Mouse (Mus musculus): Measurements from ENCODE around the gene Hcfc1r1. TPM values are rescaled to one million over a fixed set of nuclear protein-coding genes. Genes with fewer than 3 reads are reported as not detected.

Hcfc1r1 gene
- polyA plus RNA-seq, 1 experiment from 2014 or later = 121 TPM

- peaks cover 9% of the 10 kb centered on the region; the same call in 1 of the 2 replicates for H3K4me1 ChIP-seq
- peaks cover 31% of the 10 kb centered on the region for H3K27me3 ChIP-seq (replicated peaks)
- ATAC-seq (replicated peaks) = peak; percentile 73
Observed at GRCm38 (mm10) chr17:23699131-23700077, 26.0 kb downstream of the Hcfc1r1 start.

GRCm38 (mm10) chr17:23700079-23700478, 26.7 kb downstream of the Hcfc1r1 start:
- Histone ChIP-seq H3K27me3 (replicated peaks) (peaks cover 31% of the 10 kb centered on the region), H3K4me1 (peaks cover 9% of the 10 kb centered on the region; the same call in 1 of the 2 replicates), H3K27ac (peak overlapping the region; percentile 74), H3K9me3 (no peaks in the 10 kb centered on the region), H3K4me2 (peak overlapping the region; percentile 99), H3K4me3 (peak overlapping the region; percentile 90), H3K36me3 (replicated peaks) (no peaks in the 10 kb centered on the region), H3K9ac (peak overlapping the region; percentile 69)
- WGBS = under 1% methylated on average over 28 of the region's 28 CpGs
- ATAC-seq (replicated peaks) = peak; percentile 98

More at GRCm38 (mm10) chr17:23699131-23700077, 26.0 kb downstream of the Hcfc1r1 start:
- Histone ChIP-seq H3K4me3 (peak overlapping the region; percentile 90), H3K9ac (peak overlapping the region; percentile 69), H3K27ac (peak overlapping the region; percentile 74), H3K4me2 (peak overlapping the region; percentile 99), H3K9me3 (no peaks in the 10 kb centered on the region), H3K36me3 (replicated peaks) (no peaks in the 10 kb centered on the region)
- WGBS = under 1% methylated on average over 91 of the region's 101 CpGs

GRCm38 (mm10) chr17:23703301-23703700, 29.9 kb downstream of the Hcfc1r1 start:
- Histone ChIP-seq H3K4me1 (peaks cover 9% of the 10 kb centered on the region; the same call in 1 of the 2 replicates), H3K9me3 (no peaks in the 10 kb centered on the region), H3K4me2 (no peak overlapping the region), H3K9ac (no peak overlapping the region), H3K27ac (no peak overlapping the region), H3K4me3 (no peak overlapping the region), H3K27me3 (replicated peaks) (peaks cover 17% of the 10 kb centered on the region), H3K36me3 (replicated peaks) (no peaks in the 10 kb centered on the region)
- ATAC-seq (replicated peaks) = no peak
- 81% methylated on average over 9 of the region's 9 CpGs for WGBS

- peaks cover 10% of the 10 kb centered on the region; the same call in 1 of the 2 replicates for H3K27me3 ChIP-seq (replicated peaks)
- no peaks in the 10 kb centered on the region for H3K36me3 ChIP-seq (replicated peaks)
- H3K27ac ChIP-seq = no peak overlapping the region
- H3K4me1 ChIP-seq = 0 out of 2 replicates have a peak, but pooled peaks cover 3% of the 10 kb centered on the region
- no peak overlapping the region for H3K9ac ChIP-seq
- H3K9me3 ChIP-seq = no peaks in the 10 kb centered on the region
- no peak for ATAC-seq (replicated peaks)
- 51% methylated on average over 7 of the region's 7 CpGs for WGBS
- H3K4me3 ChIP-seq = no peak overlapping the region
- H3K4me2 ChIP-seq = no peak overlapping the region
Observed at GRCm38 (mm10) chr17:23704741-23705140, 31.3 kb downstream of the Hcfc1r1 start.

GRCm38 (mm10) chr17:23705525-23706104, 32.2 kb downstream of the Hcfc1r1 start:
- Histone ChIP-seq H3K36me3 (replicated peaks) (no peaks in the 10 kb centered on the region), H3K4me2 (no peak overlapping the region), H3K4me1 (no peaks in the 10 kb centered on the region), H3K27ac (no peak overlapping the region), H3K27me3 (replicated peaks) (peaks cover 10% of the 10 kb centered on the region; the same call in 1 of the 2 replicates), H3K9me3 (no peaks in the 10 kb centered on the region), H3K4me3 (no peak overlapping the region), H3K9ac (no peak overlapping the region)
- ATAC-seq (replicated peaks) = 0 out of 2 replicates have a peak, but pooled peaks have one; percentile 51
- 81% methylated on average over 7 of the region's 7 CpGs for WGBS

- H3K36me3 ChIP-seq (replicated peaks) = no peaks in the 10 kb centered on the region
- WGBS = 0% methylated on average over 3 of the region's 3 CpGs
- no peak overlapping the region for H3K4me2 ChIP-seq
- peaks cover 4% of the 10 kb centered on the region; the same call in 1 of the 2 replicates for H3K27me3 ChIP-seq (replicated peaks)
- H3K27ac ChIP-seq = no peak overlapping the region
- H3K9ac ChIP-seq = no peak overlapping the region
- ATAC-seq (replicated peaks) = peak; percentile 53
- H3K4me3 ChIP-seq = no peak overlapping the region
- H3K9me3 ChIP-seq = no peaks in the 10 kb centered on the region
- H3K4me1 ChIP-seq = no peaks in the 10 kb centered on the region
Observed at GRCm38 (mm10) chr17:23706212-23706611, 32.8 kb downstream of the Hcfc1r1 start.

- Histone ChIP-seq H3K4me2 (no peak overlapping the region), H3K9ac (no peak overlapping the region), H3K27ac (no peak overlapping the region), H3K36me3 (replicated peaks) (no peaks in the 10 kb centered on the region), H3K4me3 (no peak overlapping the region), H3K27me3 (replicated peaks) (no peaks in the 10 kb centered on the region), H3K9me3 (no peaks in the 10 kb centered on the region), H3K4me1 (no peaks in the 10 kb centered on the region)
- WGBS = 50% methylated on average over 2 of the region's 2 CpGs
- ATAC-seq (replicated peaks) = no peak
Observed at GRCm38 (mm10) chr17:23717003-23717402, 43.6 kb downstream of the Hcfc1r1 start.

- H3K36me3 ChIP-seq (replicated peaks) = no peaks in the 10 kb centered on the region
- H3K4me3 ChIP-seq = no peak overlapping the region
- H3K9ac ChIP-seq = no peak overlapping the region
- 22% methylated on average over 1 of the region's 1 CpGs for WGBS
- no peak for ATAC-seq (replicated peaks)
- H3K27me3 ChIP-seq (replicated peaks) = no peaks in the 10 kb centered on the region
- H3K9me3 ChIP-seq = no peaks in the 10 kb centered on the region
- no peak overlapping the region for H3K4me2 ChIP-seq
- H3K27ac ChIP-seq = no peak overlapping the region
- H3K4me1 ChIP-seq = no peaks in the 10 kb centered on the region
Observed at GRCm38 (mm10) chr17:23719455-23719854, 46.1 kb downstream of the Hcfc1r1 start.

GRCm38 (mm10) chr17:23721886-23722285, 48.5 kb downstream of the Hcfc1r1 start:
- 85% methylated on average over 2 of the region's 2 CpGs for WGBS
- Histone ChIP-seq H3K36me3 (replicated peaks) (no peaks in the 10 kb centered on the region), H3K9me3 (no peaks in the 10 kb centered on the region), H3K9ac (no peak overlapping the region), H3K4me2 (no peak overlapping the region), H3K27me3 (replicated peaks) (no peaks in the 10 kb centered on the region), H3K27ac (no peak overlapping the region), H3K4me1 (peaks cover 7% of the 10 kb centered on the region), H3K4me3 (no peak overlapping the region)
- ATAC-seq (replicated peaks) = no peak

GRCm38 (mm10) chr17:23722376-23723125, 49.2 kb downstream of the Hcfc1r1 start, which contains the start of gene 1520401A03Rik:
TSS of gene 1520401A03Rik (minus strand) at chr17:23722783.
- Histone ChIP-seq H3K27ac (no peak within 1 kb of the TSS), H3K4me2 (no peak within 1 kb of the TSS), H3K4me1 (peaks cover 10% of the 10 kb centered on the region), H3K9ac (no peak within 1 kb of the TSS), H3K36me3 (replicated peaks) (no peaks in the 10 kb centered on the region), H3K27me3 (replicated peaks) (no peaks in the 10 kb centered on the region), H3K4me3 (no peak within 1 kb of the TSS), H3K9me3 (no peaks in the 10 kb centered on the region)
- ATAC-seq (replicated peaks) = no peak
- WGBS = 65% methylated on average over 7 of the region's 7 CpGs

Data from midbrain, embryonic 15.5 days (tissue).